Mouse (Mus musculus) midbrain, embryonic 11.5 days (tissue): ENCODE measurements around the gene Plekhm3. TPM values are rescaled to one million over a fixed set of nuclear protein-coding genes. Genes with fewer than 3 reads are reported as not detected.
A peak's percentile ranks its signal among the peaks of the same experiment; 100 is the strongest.

Source experiments
- ATAC-seq: fragments of 200-750 bp; cut with Nextera tagmentation; 2 replicates; pipeline ENCODE4 v1.8.0; 2017; ENCODE audit warnings: moderate TSS enrichment, moderate library complexity; ENCODE audit not compliant: low FRiP score
- DNase-seq: peaks from one replicate; pipeline ENCODE4 v3.0.0; 2015; ENCODE audit warnings: low spot score; ENCODE audit errors: missing footprints
- H3K27ac ChIP-seq: fragments of 300-500 bp; sonication (generic); 2 replicates; pipeline ENCODE4 v1.5.1; 2014; ENCODE audit warnings: low read depth, low read length
- H3K27me3 ChIP-seq: fragments of 300-500 bp; sonication (generic); 2 replicates; pipeline ENCODE4 v1.6.1; 2014; ENCODE audit warnings: mild to moderate bottlenecking, low read length, moderate library complexity, mixed read lengths; ENCODE audit not compliant: control insufficient read depth, insufficient read depth
- H3K36me3 ChIP-seq: fragments of 300-500 bp; sonication (generic); 2 replicates; pipeline ENCODE4 v1.6.1; 2014; ENCODE audit warnings: mild to moderate bottlenecking, low read length, moderate library complexity, mixed read lengths; ENCODE audit not compliant: control insufficient read depth, insufficient read depth
- H3K4me1 ChIP-seq: fragments of 300-500 bp; sonication (generic); 2 replicates; pipeline ENCODE4 v1.6.1; 2014; ENCODE audit warnings: low read length; ENCODE audit not compliant: control insufficient read depth, insufficient read depth
- H3K4me2 ChIP-seq: fragments of 300-500 bp; sonication (generic); 2 replicates; pipeline ENCODE4 v1.6.1; 2014; ENCODE audit warnings: mild to moderate bottlenecking, moderate library complexity
- H3K4me3 ChIP-seq: fragments of 300-500 bp; sonication (generic); 2 replicates; pipeline ENCODE4 v1.5.1; 2014; ENCODE audit warnings: low read depth, low read length
- H3K9ac ChIP-seq: fragments of 300-500 bp; sonication (generic); 2 replicates; pipeline ENCODE4 v1.6.1; 2014; ENCODE audit warnings: low read length
- H3K9me3 ChIP-seq: fragments of 300-500 bp; sonication (generic); 2 replicates; pipeline ENCODE4 v1.6.1; 2016; ENCODE audit warnings: low read length; ENCODE audit not compliant: control insufficient read depth
- WGBS: fragments of 180-500 bp; shearing (Covaris S2); extraction: QIAGEN DNeasy Blood & Tissue Kit; methylation state at CpG from one replicate; pipeline ENCODE4 v1.1.7; 2014; 5-methylcytosine and 5-hydroxymethylcytosine counted together
- polyA plus RNA-seq: library from polyadenylated mRNA; unstranded; fragments of >200 nt; fragmentation: Nextera tagmentation; extraction: Ambion mirVana; gene quantifications from 2 replicates; pipeline ENCODE4 v1.2.1, GENCODE M21; 2014

Gene Plekhm3
- polyA plus RNA-seq, 1 experiment from 2014 or later = 5.6 TPM

- peak; percentile 90 for DNase-seq
- no peak overlapping the region for H3K4me3 ChIP-seq
- no peak overlapping the region for H3K27ac ChIP-seq
- H3K4me1 ChIP-seq = peaks cover 13% of the 10 kb centered on the region
- H3K36me3 ChIP-seq = no peaks in the 10 kb centered on the region
- H3K9me3 ChIP-seq = no peaks in the 10 kb centered on the region
- 49% methylated on average over 14 of the region's 14 CpGs for WGBS
- 0 out of 2 replicates have a peak, but pooled peaks have one; percentile 24 for ATAC-seq
- H3K27me3 ChIP-seq = peaks cover 6% of the 10 kb centered on the region; the same call in 1 of the 2 replicates
- no peak overlapping the region for H3K4me2 ChIP-seq
- no peak overlapping the region for H3K9ac ChIP-seq
These were observed 37.7 kb downstream of the Plekhm3 start for GRCm38 (mm10) chr1:64918810-64919528.

GRCm38 (mm10) chr1:64917966-64918365, 38.7 kb downstream of the Plekhm3 start:
- peaks cover 13% of the 10 kb centered on the region for H3K4me1 ChIP-seq
- no peak overlapping the region for H3K4me2 ChIP-seq
- DNase-seq = no peak
- peaks cover 6% of the 10 kb centered on the region; the same call in 1 of the 2 replicates for H3K27me3 ChIP-seq
- ATAC-seq = no peak
- no peak overlapping the region for H3K4me3 ChIP-seq
- H3K9me3 ChIP-seq = no peaks in the 10 kb centered on the region
- H3K9ac ChIP-seq = no peak overlapping the region
- H3K36me3 ChIP-seq = no peaks in the 10 kb centered on the region
- no peak overlapping the region for H3K27ac ChIP-seq
- WGBS = 71% methylated on average over 7 of the region's 7 CpGs

- Histone ChIP-seq H3K9ac (no peak overlapping the region), H3K4me3 (no peak overlapping the region), H3K9me3 (no peaks in the 10 kb centered on the region), H3K36me3 (no peaks in the 10 kb centered on the region), H3K27ac (no peak overlapping the region), H3K27me3 (peaks cover 6% of the 10 kb centered on the region; the same call in 1 of the 2 replicates), H3K4me2 (no peak overlapping the region), H3K4me1 (peaks cover 13% of the 10 kb centered on the region)
- DNase-seq (peak; percentile 87), ATAC-seq (peak; percentile 62)
- WGBS = 9% methylated on average over 5 of the region's 5 CpGs
These were observed 39.6 kb downstream of the Plekhm3 start for GRCm38 (mm10) chr1:64916884-64917507.

- no peak overlapping the region for H3K27ac ChIP-seq
- no peak for DNase-seq
- no peak overlapping the region for H3K4me2 ChIP-seq
- no peaks in the 10 kb centered on the region for H3K36me3 ChIP-seq
- 91% methylated on average over 3 of the region's 3 CpGs for WGBS
- no peak overlapping the region for H3K4me3 ChIP-seq
- H3K9ac ChIP-seq = no peak overlapping the region
- no peak for ATAC-seq
- H3K4me1 ChIP-seq = peaks cover 13% of the 10 kb centered on the region
- peaks cover 6% of the 10 kb centered on the region; the same call in 1 of the 2 replicates for H3K27me3 ChIP-seq
- H3K9me3 ChIP-seq = no peaks in the 10 kb centered on the region
These were observed 42.3 kb downstream of the Plekhm3 start for GRCm38 (mm10) chr1:64914356-64914755.

GRCm38 (mm10) chr1:64907740-64908139, 48.9 kb downstream of the Plekhm3 start:
- no peak overlapping the region for H3K9ac ChIP-seq
- ATAC-seq (no peak), DNase-seq (no peak)
- H3K4me3 ChIP-seq = no peak overlapping the region
- H3K9me3 ChIP-seq = no peaks in the 10 kb centered on the region
- no peaks in the 10 kb centered on the region for H3K27me3 ChIP-seq
- H3K27ac ChIP-seq = no peak overlapping the region
- no peaks in the 10 kb centered on the region for H3K36me3 ChIP-seq
- no peaks in the 10 kb centered on the region for H3K4me1 ChIP-seq
- WGBS = 83% methylated on average over 2 of the region's 2 CpGs
- H3K4me2 ChIP-seq = no peak overlapping the region

- H3K4me3 ChIP-seq = no peak overlapping the region
- H3K9me3 ChIP-seq = no peaks in the 10 kb centered on the region
- no peak overlapping the region for H3K9ac ChIP-seq
- ATAC-seq (no peak), DNase-seq (no peak)
- H3K4me2 ChIP-seq = no peak overlapping the region
- H3K27me3 ChIP-seq = no peaks in the 10 kb centered on the region
- no peaks in the 10 kb centered on the region for H3K4me1 ChIP-seq
- H3K36me3 ChIP-seq = no peaks in the 10 kb centered on the region
- no peak overlapping the region for H3K27ac ChIP-seq
- WGBS = 70% methylated on average over 1 of the region's 1 CpGs
These were observed 50.4 kb downstream of the Plekhm3 start for GRCm38 (mm10) chr1:64906226-64906625.

GRCm38 (mm10) chr1:64903415-64903814, 53.2 kb downstream of the Plekhm3 start:
- H3K36me3 ChIP-seq = no peaks in the 10 kb centered on the region
- ATAC-seq (no peak), DNase-seq (no peak)
- no peaks in the 10 kb centered on the region for H3K27me3 ChIP-seq
- H3K9ac ChIP-seq = no peak overlapping the region
- no peak overlapping the region for H3K4me3 ChIP-seq
- no peak overlapping the region for H3K4me2 ChIP-seq
- no peaks in the 10 kb centered on the region for H3K4me1 ChIP-seq
- no peaks in the 10 kb centered on the region for H3K9me3 ChIP-seq
- 84% methylated on average over 4 of the region's 4 CpGs for WGBS
- no peak overlapping the region for H3K27ac ChIP-seq

GRCm38 (mm10) chr1:64902804-64903203, 53.8 kb downstream of the Plekhm3 start:
- H3K36me3 ChIP-seq = no peaks in the 10 kb centered on the region
- H3K9ac ChIP-seq = no peak overlapping the region
- no peak overlapping the region for H3K27ac ChIP-seq
- H3K4me3 ChIP-seq = no peak overlapping the region
- DNase-seq = no peak
- H3K4me1 ChIP-seq = no peaks in the 10 kb centered on the region
- no peak for ATAC-seq
- WGBS = 88% methylated on average over 2 of the region's 2 CpGs
- H3K27me3 ChIP-seq = no peaks in the 10 kb centered on the region
- H3K9me3 ChIP-seq = no peaks in the 10 kb centered on the region
- no peak overlapping the region for H3K4me2 ChIP-seq

GRCm38 (mm10) chr1:64899763-64900162, 56.9 kb downstream of the Plekhm3 start:
- Histone ChIP-seq H3K4me2 (no peak overlapping the region), H3K9me3 (no peaks in the 10 kb centered on the region), H3K27me3 (no peaks in the 10 kb centered on the region), H3K36me3 (no peaks in the 10 kb centered on the region), H3K27ac (no peak overlapping the region), H3K9ac (no peak overlapping the region), H3K4me3 (no peak overlapping the region), H3K4me1 (no peaks in the 10 kb centered on the region)
- no peak for DNase-seq
- no peak for ATAC-seq
- WGBS = 85% methylated on average over 3 of the region's 3 CpGs
